Mouse (Mus musculus): ENCODE data around the gene Rhbdf2. TPM values are rescaled to one million over a fixed set of nuclear protein-coding genes. Genes with fewer than 3 reads are reported as not detected.
"Not testable (repeated sequence)": the region's sequence is repeated elsewhere in the genome, so short reads cannot be mapped to it uniquely, and the experiment has no call there.

The Rhbdf2 gene
- polyA plus RNA-seq, 1 experiment from 2014 or later = 1.8 TPM

- Histone ChIP-seq H3K9me3 (no peaks in the 10 kb centered on the region), H3K27me3 (no peaks in the 10 kb centered on the region), H3K36me3 (peaks cover 11% of the 10 kb centered on the region), H3K9ac (replicated peaks) (no peak overlapping the region), H3K4me1 (peaks cover 31% of the 10 kb centered on the region), H3K4me3 (no peak overlapping the region), H3K4me2 (replicated peaks) (no peak overlapping the region), H3K27ac (replicated peaks) (no peak overlapping the region)
- WGBS = 55% methylated on average over 5 of the region's 5 CpGs
- ATAC-seq (ENCODE audit: low FRiP score, low read depth) = no peak
Observed at GRCm38 (mm10) chr11:116669316-116669715, 42.5 kb upstream of the Rhbdf2 start.

GRCm38 (mm10) chr11:116668839-116669238, 42.0 kb upstream of the Rhbdf2 start:
- peaks cover 35% of the 10 kb centered on the region for H3K4me1 ChIP-seq
- ATAC-seq (ENCODE audit: low FRiP score, low read depth) = no peak
- no peak overlapping the region for H3K27ac ChIP-seq (replicated peaks)

GRCm38 (mm10) chr11:116668381-116668825, 41.6 kb upstream of the Rhbdf2 start:
- H3K27me3 ChIP-seq = no peaks in the 10 kb centered on the region
- no peak overlapping the region for H3K4me3 ChIP-seq
- H3K4me1 ChIP-seq = peaks cover 35% of the 10 kb centered on the region
- no peak overlapping the region for H3K9ac ChIP-seq (replicated peaks)
- H3K27ac ChIP-seq (replicated peaks) = no peak overlapping the region
- H3K9me3 ChIP-seq = no peaks in the 10 kb centered on the region
- H3K36me3 ChIP-seq = peaks cover 2% of the 10 kb centered on the region; the same call in 1 of the 2 replicates
- no peak overlapping the region for H3K4me2 ChIP-seq (replicated peaks)
- 84% methylated on average over 10 of the region's 10 CpGs for WGBS
- no peak for ATAC-seq (ENCODE audit: low FRiP score, low read depth)

More at GRCm38 (mm10) chr11:116668839-116669238, 42.0 kb upstream of the Rhbdf2 start:
- H3K27me3 ChIP-seq = no peaks in the 10 kb centered on the region
- H3K36me3 ChIP-seq = peaks cover 6% of the 10 kb centered on the region
- H3K4me3 ChIP-seq = no peak overlapping the region
- WGBS = 46% methylated on average over 7 of the region's 7 CpGs
- no peaks in the 10 kb centered on the region for H3K9me3 ChIP-seq
- no peak overlapping the region for H3K4me2 ChIP-seq (replicated peaks)
- no peak overlapping the region for H3K9ac ChIP-seq (replicated peaks)

- no peak for ATAC-seq (ENCODE audit: low FRiP score, low read depth)
- WGBS = 91% methylated on average over 8 of the region's 8 CpGs
- H3K9ac ChIP-seq (replicated peaks) = no peak overlapping the region
- peaks cover 35% of the 10 kb centered on the region for H3K4me1 ChIP-seq
- no peaks in the 10 kb centered on the region for H3K9me3 ChIP-seq
- no peaks in the 10 kb centered on the region for H3K27me3 ChIP-seq
- H3K4me2 ChIP-seq (replicated peaks) = no peak overlapping the region
- H3K4me3 ChIP-seq = no peak overlapping the region
- H3K36me3 ChIP-seq = no peaks in the 10 kb centered on the region
- H3K27ac ChIP-seq (replicated peaks) = no peak overlapping the region
Observed at GRCm38 (mm10) chr11:116667930-116668329, 41.1 kb upstream of the Rhbdf2 start.

GRCm38 (mm10) chr11:116667012-116667411, 40.2 kb upstream of the Rhbdf2 start:
- not testable (repeated sequence) for H3K27ac ChIP-seq (replicated peaks); H3K9ac ChIP-seq (replicated peaks); ATAC-seq (ENCODE audit: low FRiP score, low read depth); H3K9me3 ChIP-seq; H3K36me3 ChIP-seq; H3K4me2 ChIP-seq (replicated peaks); H3K4me3 ChIP-seq; H3K27me3 ChIP-seq
- H3K4me1 ChIP-seq = peaks cover 35% of the 10 kb centered on the region
- 78% methylated on average over 4 of the region's 5 CpGs for WGBS

- peaks cover 39% of the 10 kb centered on the region for H3K4me1 ChIP-seq
Observed at GRCm38 (mm10) chr11:116666566-116666965, 39.7 kb upstream of the Rhbdf2 start.

GRCm38 (mm10) chr11:116665289-116665688, 38.5 kb upstream of the Rhbdf2 start:
- Histone ChIP-seq H3K4me2 (replicated peaks) (no peak overlapping the region), H3K4me1 (peaks cover 47% of the 10 kb centered on the region), H3K4me3 (no peak overlapping the region), H3K9ac (replicated peaks) (no peak overlapping the region), H3K27me3 (peaks cover 9% of the 10 kb centered on the region), H3K9me3 (no peaks in the 10 kb centered on the region), H3K27ac (replicated peaks) (no peak overlapping the region), H3K36me3 (no peaks in the 10 kb centered on the region)
- WGBS = 73% methylated on average over 10 of the region's 10 CpGs
- ATAC-seq (ENCODE audit: low FRiP score, low read depth) = no peak

More at GRCm38 (mm10) chr11:116666566-116666965, 39.7 kb upstream of the Rhbdf2 start:
- no peak overlapping the region for H3K4me3 ChIP-seq
- no peak overlapping the region for H3K9ac ChIP-seq (replicated peaks)
- H3K9me3 ChIP-seq = no peaks in the 10 kb centered on the region
- WGBS = 88% methylated on average over 9 of the region's 9 CpGs
- H3K27me3 ChIP-seq = peaks cover 6% of the 10 kb centered on the region
- H3K4me2 ChIP-seq (replicated peaks) = no peak overlapping the region
- no peaks in the 10 kb centered on the region for H3K36me3 ChIP-seq
- H3K27ac ChIP-seq (replicated peaks) = no peak overlapping the region
- no peak for ATAC-seq (ENCODE audit: low FRiP score, low read depth)

- Histone ChIP-seq H3K4me1 (peaks cover 59% of the 10 kb centered on the region), H3K4me3 (no peak overlapping the region), H3K9ac (replicated peaks) (peak overlapping the region; percentile 28; the same call in 1 of the 2 replicates), H3K36me3 (no peaks in the 10 kb centered on the region), H3K4me2 (replicated peaks) (no peak overlapping the region), H3K27ac (replicated peaks) (peak overlapping the region; percentile 81), H3K9me3 (no peaks in the 10 kb centered on the region), H3K27me3 (peaks cover 9% of the 10 kb centered on the region)
- WGBS = 50% methylated on average over 8 of the region's 8 CpGs
- no peak for ATAC-seq (ENCODE audit: low FRiP score, low read depth)
Observed at GRCm38 (mm10) chr11:116661948-116662377, 35.1 kb upstream of the Rhbdf2 start.

- no peak overlapping the region for H3K4me3 ChIP-seq
- H3K36me3 ChIP-seq = no peaks in the 10 kb centered on the region
- H3K27me3 ChIP-seq = peaks cover 12% of the 10 kb centered on the region
- peaks cover 62% of the 10 kb centered on the region for H3K4me1 ChIP-seq
- H3K9ac ChIP-seq (replicated peaks) = peak overlapping the region; percentile 43
- ATAC-seq (ENCODE audit: low FRiP score, low read depth) = peak; percentile 7; the same call in 1 of the 2 replicates
- H3K9me3 ChIP-seq = no peaks in the 10 kb centered on the region
- H3K4me2 ChIP-seq (replicated peaks) = peak overlapping the region; percentile 34
- WGBS = 15% methylated on average over 13 of the region's 13 CpGs
- peak overlapping the region; percentile 81 for H3K27ac ChIP-seq (replicated peaks)
Observed at GRCm38 (mm10) chr11:116661291-116661947, 34.6 kb upstream of the Rhbdf2 start.

- H3K9ac ChIP-seq (replicated peaks) = 0 out of 2 replicates have a peak overlapping the region, but pooled peaks have one; percentile 2
- peak overlapping the region; percentile 81; the same call in 1 of the 2 replicates for H3K27ac ChIP-seq (replicated peaks)
- ATAC-seq (ENCODE audit: low FRiP score, low read depth) = no peak
- peaks cover 17% of the 10 kb centered on the region for H3K27me3 ChIP-seq
- WGBS = 81% methylated on average over 9 of the region's 9 CpGs
- H3K4me1 ChIP-seq = peaks cover 62% of the 10 kb centered on the region
- H3K4me3 ChIP-seq = no peak overlapping the region
- H3K9me3 ChIP-seq = no peaks in the 10 kb centered on the region
- no peak overlapping the region for H3K4me2 ChIP-seq (replicated peaks)
- H3K36me3 ChIP-seq = no peaks in the 10 kb centered on the region
Observed at GRCm38 (mm10) chr11:116660181-116660580, 33.4 kb upstream of the Rhbdf2 start.

GRCm38 (mm10) chr11:116659027-116659621, 32.3 kb upstream of the Rhbdf2 start:
- WGBS = 84% methylated on average over 15 of the region's 15 CpGs
- H3K4me1 ChIP-seq = peaks cover 60% of the 10 kb centered on the region
- no peak for ATAC-seq (ENCODE audit: low FRiP score, low read depth)
- no peak overlapping the region for H3K9ac ChIP-seq (replicated peaks)
- no peak overlapping the region for H3K4me2 ChIP-seq (replicated peaks)
- no peak overlapping the region for H3K4me3 ChIP-seq
- H3K36me3 ChIP-seq = no peaks in the 10 kb centered on the region
- no peak overlapping the region for H3K27ac ChIP-seq (replicated peaks)
- no peaks in the 10 kb centered on the region for H3K9me3 ChIP-seq
- peaks cover 28% of the 10 kb centered on the region for H3K27me3 ChIP-seq

GRCm38 (mm10) chr11:116658238-116658637, 31.4 kb upstream of the Rhbdf2 start:
- H3K9ac ChIP-seq (replicated peaks) = no peak overlapping the region
- no peaks in the 10 kb centered on the region for H3K9me3 ChIP-seq
- H3K36me3 ChIP-seq = no peaks in the 10 kb centered on the region
- 59% methylated on average over 10 of the region's 10 CpGs for WGBS
- ATAC-seq (ENCODE audit: low FRiP score, low read depth) = no peak; the same call in 1 of the 2 replicates
- H3K4me2 ChIP-seq (replicated peaks) = peak overlapping the region; percentile 57; the same call in 1 of the 2 replicates
- H3K27me3 ChIP-seq = peaks cover 36% of the 10 kb centered on the region
- peak overlapping the region; percentile 90 for H3K27ac ChIP-seq (replicated peaks)
- H3K4me1 ChIP-seq = peaks cover 60% of the 10 kb centered on the region
- H3K4me3 ChIP-seq = no peak overlapping the region

Measured in midbrain, embryonic 12.5 days (tissue).